Mouse (Mus musculus): ENCODE measurements at regions not wholly inside any gene's neighbourhood (a gene's known extent, or its start where the extent isn't known, plus 50 kb on each side); places are given as distances from the start of the nearest gene placed in this dataset.

DNA sequence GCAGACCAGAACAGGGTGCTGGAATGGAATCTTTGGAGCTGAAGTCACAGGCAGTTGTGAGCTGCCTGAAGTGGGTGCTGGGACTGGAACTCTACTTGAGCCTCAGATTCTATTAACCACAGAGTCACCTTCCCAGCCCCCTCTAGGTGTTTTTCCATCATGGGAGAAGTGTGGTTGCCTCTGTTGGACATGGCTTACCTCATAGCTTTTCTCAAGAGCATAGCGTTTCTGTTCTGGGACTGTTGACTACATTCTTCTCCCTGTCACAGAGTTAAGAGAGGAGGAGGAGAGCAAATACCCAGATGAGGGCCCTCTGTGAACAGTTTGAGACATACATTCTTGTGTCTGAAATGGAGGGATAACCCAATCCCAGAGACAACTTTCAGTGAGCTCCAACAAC lies 81.5 kb upstream of the Tas2r119 start:
- no peak for DNase-seq (ENCODE audit: low spot score)

DNA sequence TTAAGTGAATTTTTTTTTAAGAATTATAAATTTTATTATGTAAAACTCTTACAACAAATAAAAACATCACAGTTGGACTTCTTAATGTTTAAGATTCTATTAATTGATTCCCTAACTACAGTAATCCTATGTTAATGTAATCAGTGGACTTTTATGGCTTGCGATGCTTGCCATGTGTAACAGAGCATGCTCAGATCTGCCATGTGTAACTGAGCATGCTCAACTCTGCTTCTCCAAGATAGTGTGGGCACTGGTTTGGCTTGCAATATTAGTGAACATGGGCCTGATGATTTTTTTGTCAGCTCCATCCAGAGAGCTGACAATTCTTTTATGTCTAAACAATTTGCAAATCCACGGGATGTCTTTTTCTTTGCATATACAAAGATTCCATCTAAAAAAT lies 66.4 kb upstream of the Tas2r119 start:
- no peak for DNase-seq (ENCODE audit: low spot score)
